Mouse (Mus musculus): ENCODE data around the gene Msl2.

GRCm38 (mm10) chr9:101104931-101105330 lies 31.0 kb downstream of the Msl2 start:
- TF ChIP-seq CTCF (conservative IDR thresholded peaks at IDR 0.05; ENCODE audit: low read length) (no peak), NANOG (IDR thresholded peaks at IDR 0.05; ENCODE audit: borderline replicate concordance, low read length) (no peak), POU5F1 (IDR thresholded peaks at IDR 0.05; ENCODE audit: borderline replicate concordance, low read length) (no peak)
